Mouse (Mus musculus): Measurements from ENCODE around the gene Rasa2.
"Not testable (repeated sequence)": the region's sequence is repeated elsewhere in the genome, so short reads cannot be mapped to it uniquely, and the experiment has no call there.

Rasa2 gene

GRCm38 (mm10) chr9:96526011-96526410 lies 105.4 kb downstream of the Rasa2 start:
- DNase-seq (ENCODE audit: low spot score): no peak

GRCm38 (mm10) chr9:96524972-96525506 lies 106.4 kb downstream of the Rasa2 start, which contains the start of gene Gm28729:
Gm28729 (minus strand) TSS chr9:96525264.
- DNase-seq (ENCODE audit: low spot score): no peak

GRCm38 (mm10) chr9:96523148-96523547 lies 108.3 kb downstream of the Rasa2 start:
- DNase-seq (ENCODE audit: low spot score): no peak

- DNase-seq (ENCODE audit: low spot score): not testable (repeated sequence)
Observed at GRCm38 (mm10) chr9:96521574-96521973, 109.8 kb downstream of the Rasa2 start.

DNA sequence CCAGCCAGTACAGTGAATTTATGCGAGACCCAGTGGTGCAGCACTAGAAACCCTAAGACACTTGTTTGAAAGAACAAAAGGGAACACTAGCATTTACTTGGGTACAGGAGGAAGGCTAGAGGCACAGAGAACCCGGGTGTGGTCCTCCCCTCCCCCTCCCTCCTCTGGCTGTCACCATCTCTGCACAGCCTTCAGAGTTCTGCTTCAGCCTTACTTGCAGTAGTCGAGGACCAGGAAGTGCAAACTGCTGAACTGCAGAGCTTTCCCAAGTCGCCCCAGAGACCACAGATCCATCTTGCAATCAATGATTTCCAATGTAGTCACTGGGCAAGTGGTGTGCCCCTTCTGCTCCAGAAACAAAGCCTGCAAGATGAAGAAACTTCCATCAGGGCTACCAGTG lies 114.0 kb downstream of the Rasa2 start:
- DNase-seq (ENCODE audit: low spot score): no peak

DNA sequence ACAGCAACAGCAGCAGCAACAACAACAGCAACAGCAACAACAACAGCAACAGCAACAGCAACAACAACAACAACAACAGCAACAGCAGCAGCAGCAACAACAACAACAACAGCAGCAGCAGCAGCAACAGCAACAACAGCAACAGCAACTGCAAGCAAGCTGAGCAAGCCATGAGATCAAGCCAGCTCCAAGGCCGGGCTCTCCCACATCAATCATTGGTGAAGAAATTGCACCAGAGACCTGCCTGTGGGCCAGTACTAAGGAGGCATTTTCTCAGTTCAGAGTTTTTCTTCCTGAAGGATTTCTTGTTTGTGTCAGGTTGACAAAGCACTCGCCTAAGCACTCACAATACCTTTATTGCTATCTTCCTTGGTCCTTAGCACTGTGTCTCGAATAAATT lies 114.6 kb downstream of the Rasa2 start:
- DNase-seq (ENCODE audit: low spot score): no peak

GRCm38 (mm10) chr9:96515737-96516136 lies 115.7 kb downstream of the Rasa2 start:
- DNase-seq (ENCODE audit: low spot score): no peak

DNA sequence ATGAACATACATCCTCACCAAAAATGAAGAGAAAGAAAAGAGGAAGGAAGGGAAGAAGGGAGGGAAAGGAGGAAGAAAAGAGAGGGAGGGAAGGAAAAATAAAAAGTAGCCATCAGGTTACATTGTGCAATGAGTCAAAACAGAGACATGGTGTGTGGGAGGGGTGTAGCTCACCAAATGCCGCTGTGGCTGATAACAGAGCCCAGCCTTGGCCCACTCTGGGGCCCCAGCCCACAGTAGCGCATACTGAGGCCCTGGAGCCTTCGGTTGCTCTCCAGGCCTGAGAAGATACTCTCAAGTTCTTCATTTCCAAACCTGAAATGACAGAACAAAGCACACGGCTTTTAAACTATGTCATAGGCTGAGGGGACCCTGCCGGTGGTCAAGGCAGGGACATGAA lies 117.1 kb downstream of the Rasa2 start:
- no peak for DNase-seq (ENCODE audit: low spot score)

GRCm38 (mm10) chr9:96506011-96506498 lies 125.4 kb downstream of the Rasa2 start:
- DNase-seq (ENCODE audit: low spot score): no peak

DNA sequence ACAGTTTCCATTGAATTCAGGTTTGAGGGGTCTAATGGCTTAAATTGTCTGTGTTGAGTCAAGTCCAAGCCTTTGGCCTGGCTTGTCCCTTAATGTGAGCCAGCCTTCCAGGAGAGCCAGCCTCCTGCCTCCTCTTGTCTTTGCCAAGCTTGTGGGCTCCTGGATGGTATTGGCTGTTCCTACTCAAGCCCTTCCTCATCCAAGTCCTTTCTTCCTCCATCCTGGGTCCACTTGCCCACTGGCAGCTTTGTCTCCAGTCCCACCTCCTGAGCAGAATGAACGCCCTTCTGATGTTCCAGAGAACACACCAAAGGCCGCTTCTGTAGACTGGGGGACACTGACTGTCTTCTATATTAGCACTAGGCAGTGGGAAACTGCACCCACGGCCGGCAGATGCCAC lies 126.3 kb downstream of the Rasa2 start:
- no peak for DNase-seq (ENCODE audit: low spot score)

GRCm38 (mm10) chr9:96504116-96504895 lies 127.1 kb downstream of the Rasa2 start:
- no peak for DNase-seq (ENCODE audit: low spot score)

DNA sequence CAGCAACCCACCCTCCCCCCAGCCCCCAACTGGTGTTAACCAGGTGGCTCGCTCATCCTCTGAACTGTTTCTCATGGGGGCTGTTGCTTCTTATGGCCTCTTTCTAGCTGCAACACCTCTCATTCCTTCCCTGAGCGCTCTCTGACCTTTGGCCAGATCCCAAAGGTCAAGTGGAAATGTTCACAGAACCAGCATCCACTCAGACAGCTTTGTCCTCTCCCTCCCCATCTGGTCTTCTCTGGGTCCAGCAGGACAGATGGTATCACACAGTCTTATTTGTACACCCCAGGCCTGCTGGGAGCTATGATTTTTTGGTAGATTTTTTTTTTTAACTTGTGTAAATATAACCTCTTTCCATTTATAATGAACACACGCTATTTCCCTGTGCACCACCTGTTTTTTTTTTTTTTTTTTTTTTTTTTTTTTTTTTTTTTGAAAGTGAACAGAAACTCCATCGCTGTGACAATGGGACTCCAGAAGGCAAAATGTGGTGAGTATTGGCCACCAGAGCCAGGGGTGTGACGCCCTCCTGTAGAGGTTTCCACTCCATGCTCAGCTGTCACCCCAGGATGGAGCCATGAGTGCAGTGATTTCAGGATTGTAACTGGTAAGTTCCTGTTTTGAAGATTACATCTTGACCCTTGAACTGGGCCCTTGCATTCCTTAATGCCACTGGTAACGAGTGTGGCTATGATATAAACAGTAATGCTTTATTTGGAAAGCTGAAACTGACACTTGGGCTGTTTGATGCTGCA lies 128.4 kb downstream of the Rasa2 start:
- DNase-seq (ENCODE audit: low spot score): no peak

DNA sequence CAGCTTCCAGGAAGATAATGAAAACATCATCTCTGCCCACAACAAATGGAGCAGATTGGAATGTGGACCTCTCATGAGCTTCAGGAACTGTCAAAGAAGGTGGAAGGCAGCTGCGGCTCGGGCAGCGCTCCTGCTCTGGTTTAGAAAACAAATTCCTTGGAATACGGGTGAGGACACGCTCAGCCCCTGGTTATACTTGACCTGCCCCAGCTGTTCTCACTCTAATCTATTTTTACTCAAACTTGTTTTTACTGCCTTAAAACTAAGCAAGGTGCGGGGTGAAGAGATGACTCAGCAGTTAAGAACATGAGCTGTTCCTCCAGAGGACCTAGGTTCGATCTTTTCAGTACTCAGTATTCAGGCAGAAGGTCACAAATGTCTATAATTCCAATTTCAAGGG lies 130.2 kb downstream of the Rasa2 start:
- DNase-seq (ENCODE audit: low spot score): no peak

DNA sequence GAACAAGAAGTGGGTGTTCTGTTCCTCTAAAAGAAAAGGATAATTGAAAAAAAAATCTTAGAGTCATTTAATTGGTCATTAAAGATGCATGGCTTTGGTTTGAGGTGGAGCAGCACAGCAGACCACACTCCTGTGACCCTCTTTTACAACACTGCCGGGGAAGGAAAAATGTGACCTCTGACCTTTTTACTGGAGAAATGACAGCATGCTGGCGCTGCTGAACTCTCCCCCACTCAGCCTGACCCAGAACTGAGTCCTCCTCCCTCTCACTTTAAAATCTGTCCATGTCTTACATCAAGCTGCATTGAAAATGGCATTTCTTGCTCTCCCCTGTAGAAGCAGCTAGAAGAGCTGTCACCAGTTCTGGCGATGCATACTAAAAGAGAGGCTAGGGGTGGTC lies 138.2 kb downstream of the Rasa2 start:
- no peak for DNase-seq (ENCODE audit: low spot score)

DNA sequence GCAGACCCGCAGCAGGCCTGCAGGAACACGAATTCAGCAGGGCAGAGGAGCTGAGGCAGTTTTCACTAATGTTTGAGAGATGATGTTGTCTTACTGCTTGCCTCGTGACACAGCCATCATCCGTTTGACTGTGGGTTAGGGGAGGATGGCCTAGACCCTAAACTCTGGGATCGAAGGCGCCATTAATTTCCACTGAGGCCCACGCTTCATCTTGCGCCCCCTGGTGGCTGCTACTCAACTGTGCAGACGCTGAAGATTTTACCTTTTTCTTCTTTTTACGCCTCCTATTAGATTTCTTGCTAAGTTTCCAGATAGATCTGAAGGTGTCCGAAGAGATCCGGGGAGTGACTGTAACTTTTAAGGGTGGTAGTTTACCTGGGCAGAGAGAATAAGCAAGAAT lies 139.6 kb downstream of the Rasa2 start:
- DNase-seq (ENCODE audit: low spot score): peak; percentile 25

All from urinary bladder, postnatal 25 days (tissue).